In genomic region chr7:25106790-25107502, GRCm38 (mm10) we compare ENCODE assay signal across 10 mouse cellular contexts. TPM values are rescaled to one million over a fixed set of nuclear protein-coding genes. Genes with fewer than 3 reads are reported as not detected.
DNase-seq lines count a peak whose midpoint lies in the region; ATAC-seq and TF ChIP-seq lines count a peak whose summit lies in the region.
"Had no signal": no experiment of that assay in that cellular context is flagged by ENCODE, and none has a peak within 500 bp of the region (broad histone marks: within the 10 kb centered on the region; RNA-seq: fewer than 3 reads in every experiment).

No protein-coding gene starts in this region.

- H3K9me3 ChIP-seq in heart, embryonic 12.5 days (replicated peaks): no peaks in the 10 kb centered on the region
- H3K9me3 ChIP-seq in lung, embryonic 14.5 days (ENCODE audit: low read depth, low read length): no peaks in the 10 kb centered on the region
- no peaks in the 10 kb centered on the region for H3K9me3 ChIP-seq in liver, embryonic 12.5 days (replicated peaks)
- no peaks in the 10 kb centered on the region for H3K9me3 ChIP-seq in forebrain, embryonic 12.5 days

- ATAC-seq in heart, embryonic 12.5 days (ENCODE audit: insufficient number of reproducible peaks, low FRiP score): peak; percentile 44
- no peak; the same call in 1 of the 2 replicates for ATAC-seq in lung, embryonic 14.5 days (ENCODE audit: insufficient read depth)
- peak; percentile 35; the same call in 1 of the 2 replicates for ATAC-seq in liver, embryonic 12.5 days
- ATAC-seq in forebrain, embryonic 12.5 days (ENCODE audit: low FRiP score): no peak

- no peak overlapping the region for H3K9ac ChIP-seq in heart, embryonic 12.5 days
- no peak overlapping the region for H3K9ac ChIP-seq in lung, embryonic 14.5 days
- no peak overlapping the region for H3K9ac ChIP-seq in liver, embryonic 12.5 days
- no peak overlapping the region for H3K9ac ChIP-seq in forebrain, embryonic 12.5 days

- no peaks in the 10 kb centered on the region for H3K36me3 ChIP-seq in heart, embryonic 12.5 days
- H3K36me3 ChIP-seq in lung, embryonic 14.5 days (ENCODE audit: insufficient read depth): no peaks in the 10 kb centered on the region
- no peaks in the 10 kb centered on the region for H3K36me3 ChIP-seq in liver, embryonic 12.5 days
- no peaks in the 10 kb centered on the region for H3K36me3 ChIP-seq in forebrain, embryonic 12.5 days (replicated peaks)

- TF ChIP-seq POLR2A in lung, adult 2 months (IDR thresholded peaks at IDR 0.05; ENCODE audit: borderline replicate concordance, extremely low read depth, low read depth, low read length): no peak

- H3K4me1 ChIP-seq in heart, embryonic 12.5 days (replicated peaks): peaks cover 25% of the 10 kb centered on the region
- H3K4me1 ChIP-seq in lung, embryonic 14.5 days (ENCODE audit: insufficient read depth): no peaks in the 10 kb centered on the region
- no peaks in the 10 kb centered on the region for H3K4me1 ChIP-seq in lung, adult 2 months (ENCODE audit: control insufficient read depth, insufficient read depth, low read length)
- peaks cover 4% of the 10 kb centered on the region; the same call in 1 of the 2 replicates for H3K4me1 ChIP-seq in liver, embryonic 12.5 days
- H3K4me1 ChIP-seq in forebrain, embryonic 12.5 days: peaks cover 14% of the 10 kb centered on the region

- peak overlapping the region; percentile 32 for H3K4me2 ChIP-seq in heart, embryonic 12.5 days
- H3K4me2 ChIP-seq in lung, embryonic 14.5 days: no peak overlapping the region
- H3K4me2 ChIP-seq in liver, embryonic 12.5 days: no peak overlapping the region
- no peak overlapping the region for H3K4me2 ChIP-seq in forebrain, embryonic 12.5 days

- no peaks in the 10 kb centered on the region for H3K27me3 ChIP-seq in heart, embryonic 12.5 days (replicated peaks)
- no peaks in the 10 kb centered on the region for H3K27me3 ChIP-seq in lung, embryonic 14.5 days (ENCODE audit: insufficient read depth, low read length)
- 0 out of 2 replicates have a peak, but pooled peaks cover 4% of the 10 kb centered on the region for H3K27me3 ChIP-seq in liver, embryonic 12.5 days (replicated peaks)
- H3K27me3 ChIP-seq in forebrain, embryonic 12.5 days: no peaks in the 10 kb centered on the region

- no peak overlapping the region for H3K4me3 ChIP-seq in heart, embryonic 12.5 days
- H3K4me3 ChIP-seq in lung, embryonic 14.5 days (ENCODE audit: low read depth, low read length): no peak overlapping the region
- no peak overlapping the region for H3K4me3 ChIP-seq in lung, adult 2 months (replicated peaks; ENCODE audit: extremely low read depth, low read depth, low read length)
- H3K4me3 ChIP-seq in liver, embryonic 12.5 days: no peak overlapping the region
- H3K4me3 ChIP-seq in forebrain, embryonic 12.5 days (replicated peaks): no peak overlapping the region

- TF ChIP-seq CTCF in lung, embryonic 14.5 days (IDR thresholded peaks at IDR 0.05; ENCODE audit: low read depth): no peak
- no peak for TF ChIP-seq CTCF in lung, adult 2 months (IDR thresholded peaks at IDR 0.05; ENCODE audit: insufficient read depth, low read length)

- 24% methylated on average over 17 of the region's 17 CpGs for WGBS in heart, embryonic 12.5 days
- 30% methylated on average over 17 of the region's 17 CpGs for WGBS in lung, embryonic 14.5 days
- WGBS in lung, adult 2 months: 25% methylated on average over 17 of the region's 17 CpGs
- WGBS in liver, embryonic 12.5 days (ENCODE audit: insufficient replicate concordance): 44% methylated on average over 17 of the region's 17 CpGs
- 59% methylated on average over 16 of the region's 17 CpGs for whole genome bisulfite sequencing in forebrain, embryonic 12.5 days

- DNase-seq in heart, adult 11 months: no peak
- peak; percentile 15 for DNase-seq in lung, embryonic 14.5 days
- no peak for DNase-seq in lung, adult 2 months
- DNase-seq in CD4-positive helper T cell, adult 2 months (ENCODE audit: low read depth, low spot score): peak; percentile 30
- DNase-seq in cerebellum, postnatal 4 days (ENCODE audit: low spot score in 2 of 2): no peak
- DNase-seq: gastrocnemius, postnatal 25 days; kidney, postnatal 10 days had no signal

- peak overlapping the region; percentile 29 for H3K27ac ChIP-seq in heart, embryonic 12.5 days (ENCODE audit: poor library complexity, severe bottlenecking)
- H3K27ac ChIP-seq in lung, embryonic 14.5 days (ENCODE audit: low read depth): no peak overlapping the region
- no peak overlapping the region for H3K27ac ChIP-seq in liver, embryonic 12.5 days
- H3K27ac ChIP-seq in forebrain, embryonic 12.5 days: no peak overlapping the region

RNA-seq across cellular contexts. Expression of gene Zfp574, which starts 34.6 kb away (rescaled TPM):
- 24.4 and 24.5 TPM in 2 replicates for polyA plus RNA-seq in heart, embryonic 12.5 days (2016; fragmentation: Nextera tagmentation; extraction: Ambion mirVana)
- 29.9 and 30.7 TPM in 2 replicates for polyA plus RNA-seq in lung, embryonic 14.5 days (2014; fragmentation: Nextera tagmentation; extraction: Ambion mirVana)
- 46.8 and 48.4 TPM in 2 replicates for polyA plus RNA-seq in lung, adult 2 months (2012; rRNA removed)
- polyA plus RNA-seq in liver, embryonic 12.5 days (2016; fragmentation: Nextera tagmentation; extraction: Ambion mirVana): 14.4 and 15.7 TPM in 2 replicates
- polyA plus RNA-seq in forebrain, embryonic 12.5 days (2016; fragmentation: Nextera tagmentation; extraction: Ambion mirVana): 39.7 and 41.2 TPM in 2 replicates

RNA-seq across cellular contexts. Expression of gene Grik5, which starts 34.8 kb away (rescaled TPM):
- 7.7 and 7.9 TPM in 2 replicates for polyA plus RNA-seq in heart, embryonic 12.5 days (2016; fragmentation: Nextera tagmentation; extraction: Ambion mirVana)
- 6.7 and 6.8 TPM in 2 replicates for polyA plus RNA-seq in lung, embryonic 14.5 days (2014; fragmentation: Nextera tagmentation; extraction: Ambion mirVana)
- 28.5 and 31.1 TPM in 2 replicates for polyA plus RNA-seq in lung, adult 2 months (2012; rRNA removed)
- polyA plus RNA-seq in liver, embryonic 12.5 days (2016; fragmentation: Nextera tagmentation; extraction: Ambion mirVana): 2.5 and 3.0 TPM in 2 replicates
- polyA plus RNA-seq in forebrain, embryonic 12.5 days (2016; fragmentation: Nextera tagmentation; extraction: Ambion mirVana): 14.3 and 18.1 TPM in 2 replicates

Comparison
In these comparisons a context has a peak if more than half of its experiments do, and no peak if none do; other contexts are left out.
1. DNase-seq: peak in lung, embryonic 14.5 days (single experiment) and CD4-positive helper T cell, adult 2 months (single experiment); none in heart, adult 11 months (single experiment), lung, adult 2 months (single experiment) and cerebellum, postnatal 4 days (0 of 2).
2. ATAC-seq: peak in heart, embryonic 12.5 days (single experiment) and liver, embryonic 12.5 days (single experiment); none in lung, embryonic 14.5 days (single experiment) and forebrain, embryonic 12.5 days (single experiment).